ENCODE assay signal across 10 mouse cellular contexts in genomic region chr2:50943180-50943579, GRCm38 (mm10).
DNase-seq lines count a peak whose midpoint lies in the region; ATAC-seq and TF ChIP-seq lines count a peak whose summit lies in the region.
"Had no signal": no experiment of that assay in that cellular context is flagged by ENCODE, and none has a peak within 500 bp of the region (broad histone marks: within the 10 kb centered on the region; RNA-seq: fewer than 3 reads in every experiment).

No protein-coding gene starts in this region.

- H3K27me3 ChIP-seq in forebrain, embryonic 13.5 days: no peaks in the 10 kb centered on the region
- H3K27me3 ChIP-seq: stomach, embryonic 15.5 days had no signal

- TF ChIP-seq CTCF in embryonic fibroblast, embryonic 13.5 days (IDR thresholded peaks at IDR 0.05; ENCODE audit: borderline replicate concordance, insufficient read depth, low read length): no peak

- H3K9ac ChIP-seq in forebrain, embryonic 13.5 days: no peak overlapping the region
- H3K9ac ChIP-seq: stomach, embryonic 15.5 days had no signal

- 0 out of 2 replicates have a peak, but pooled peaks have one; percentile 10 for TF ChIP-seq POLR2A in embryonic fibroblast, embryonic 13.5 days (IDR thresholded peaks at IDR 0.05; ENCODE audit: low read depth, low read length)

- peak; percentile 27 for DNase-seq in kidney, postnatal 10 days
- no peak for DNase-seq in kidney, adult 9 months
- DNase-seq in induced T-regulatory cell, adult 2 months (ENCODE audit: low read depth): peak; percentile 4
- DNase-seq in right cerebral cortex, postnatal 25 days: no peak
- DNase-seq in layer of hippocampus, postnatal 25 days (ENCODE audit: extremely low spot score in 1 of 2, low spot score in 1 of 2): no peak
- DNase-seq: cerebellum, postnatal 36 days had no signal

- 90% methylated on average over 15 of the region's 15 CpGs for WGBS in forebrain, embryonic 13.5 days

- no peaks in the 10 kb centered on the region for H3K4me1 ChIP-seq in embryonic fibroblast, embryonic 13.5 days (ENCODE audit: control insufficient read depth, insufficient read depth, low read length)
- no peaks in the 10 kb centered on the region for H3K4me1 ChIP-seq in forebrain, embryonic 13.5 days
- H3K4me1 ChIP-seq: stomach, embryonic 15.5 days had no signal

- no peaks in the 10 kb centered on the region for H3K36me3 ChIP-seq in forebrain, embryonic 13.5 days (ENCODE audit: poor library complexity, severe bottlenecking)
- H3K36me3 ChIP-seq: stomach, embryonic 15.5 days had no signal

- 0 out of 2 replicates have a peak, but pooled peaks have one; percentile 47 for ATAC-seq in monocyte, adult 5-6 weeks (replicated peaks; ENCODE audit: insufficient number of reproducible peaks, low FRiP score, low TSS enrichment, poor library complexity, severe bottlenecking)
- ATAC-seq in forebrain, embryonic 13.5 days: no peak

- H3K4me2 ChIP-seq in forebrain, embryonic 13.5 days: no peak overlapping the region
- H3K4me2 ChIP-seq: stomach, embryonic 15.5 days had no signal

- no peak overlapping the region for H3K4me3 ChIP-seq in embryonic fibroblast, embryonic 13.5 days (ENCODE audit: insufficient read depth, low read length)
- H3K4me3 ChIP-seq in forebrain, embryonic 13.5 days: no peak overlapping the region
- H3K4me3 ChIP-seq: stomach, embryonic 15.5 days had no signal

- H3K9me3 ChIP-seq in forebrain, embryonic 13.5 days (replicated peaks): no peaks in the 10 kb centered on the region
- H3K9me3 ChIP-seq: stomach, embryonic 15.5 days had no signal

- peak overlapping the region; percentile 43 for H3K27ac ChIP-seq in embryonic fibroblast, embryonic 13.5 days (ENCODE audit: insufficient read depth, low read length)
- no peak overlapping the region for H3K27ac ChIP-seq in forebrain, embryonic 13.5 days
- H3K27ac ChIP-seq: stomach, embryonic 15.5 days had no signal

Comparison
In these comparisons a context has a peak if more than half of its experiments do, and no peak if none do; other contexts are left out.
1. DNase-seq: peak in kidney, postnatal 10 days (single experiment) and induced T-regulatory cell, adult 2 months (single experiment); none in kidney, adult 9 months (single experiment), right cerebral cortex, postnatal 25 days (single experiment) and layer of hippocampus, postnatal 25 days (0 of 2).